Mouse (Mus musculus) mouse embryonic stem cell (cell line): ENCODE measurements around the gene Cog8.

Experiments used
- in situ Hi-C, 2 experiments: fragments of 300-500 bp; cut with MboI; formaldehyde crosslinking; loops; 1 replicate in 1 of 2; 3 replicates in 1 of 2; pipeline ENCODE4 v1.14.3; 2019 to 2020; ENCODE audit warnings: low sequenced_read_pairs in 2 of 2, low pct_unique_long_range_greater_than_20kb in 1 of 2, mixed read lengths in 1 of 2; ENCODE audit not compliant: unreplicated experiment in 1 of 2

Cog8 gene

DNA sequence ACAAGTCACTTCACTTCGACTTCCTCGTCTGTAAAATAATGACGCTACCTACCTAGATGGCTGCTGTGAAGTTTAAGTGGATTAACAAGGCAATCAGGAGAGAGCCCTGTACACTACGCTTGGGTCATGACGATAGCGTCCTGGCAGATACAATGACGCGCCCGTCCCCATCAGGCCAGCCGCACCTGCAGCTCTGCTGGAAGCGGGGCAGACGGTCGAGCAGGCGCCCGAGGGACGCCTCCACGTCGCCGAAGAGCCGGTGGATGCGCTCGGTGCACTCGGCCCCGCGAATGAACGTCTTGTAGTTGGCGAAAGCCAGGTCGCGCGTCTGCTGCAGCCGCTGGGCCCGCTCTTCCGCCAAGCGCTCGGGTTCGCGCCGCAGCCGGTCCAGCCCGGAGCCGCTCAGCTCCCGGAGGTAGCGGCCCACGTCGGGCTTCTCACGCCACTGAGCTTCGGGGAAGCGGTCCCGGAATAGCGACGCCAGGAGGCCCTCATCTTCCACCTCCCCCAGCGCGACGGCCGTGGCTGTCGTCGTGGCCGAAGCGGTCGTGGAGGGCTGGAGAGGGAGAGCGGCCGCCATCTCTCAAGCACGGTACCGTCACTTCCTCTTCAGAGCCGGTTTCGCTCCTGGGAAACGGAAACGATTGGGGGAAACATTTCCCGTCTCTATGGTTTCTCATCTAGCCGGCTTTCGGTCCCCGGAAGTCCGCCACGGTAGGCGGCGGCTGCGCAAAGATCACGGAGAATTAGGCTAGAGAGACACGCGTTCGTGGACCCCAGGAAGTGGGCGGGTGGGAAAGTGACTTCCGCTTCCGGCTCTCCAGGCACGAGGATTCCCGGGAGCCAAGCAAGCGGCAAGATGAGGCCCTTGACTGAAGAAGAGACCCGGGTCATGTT, at the start of gene Cog8, which contains the start of gene Nip7:
Cog8 (minus strand) TSS at position 614 of the 897 bp plus-strand sequence.
Nip7 (plus strand) TSS at position 802 of the 897 bp plus-strand sequence.
- in situ Hi-C loops: no loop called here

DNA sequence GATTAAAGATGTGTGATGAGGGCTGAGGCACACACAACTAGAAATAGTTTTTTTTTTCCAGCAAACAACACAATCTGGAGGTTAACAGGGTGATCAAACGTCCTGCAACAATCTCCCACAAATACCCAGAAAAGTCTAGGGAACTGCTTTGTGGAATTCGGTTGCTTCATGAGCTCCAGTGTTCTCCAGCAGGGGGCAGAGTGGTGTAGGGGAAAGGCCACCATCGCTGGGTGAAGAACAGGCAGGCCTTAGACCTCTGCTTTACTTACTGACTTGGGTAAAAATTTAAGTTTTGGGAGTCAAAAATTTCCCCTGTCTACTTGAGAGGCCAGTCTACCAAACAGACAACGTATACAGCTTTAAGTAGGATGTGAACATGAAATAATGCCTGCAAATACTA, 48.1 kb upstream of the Cog8 start:
- in situ Hi-C loops: no loop called here

DNA sequence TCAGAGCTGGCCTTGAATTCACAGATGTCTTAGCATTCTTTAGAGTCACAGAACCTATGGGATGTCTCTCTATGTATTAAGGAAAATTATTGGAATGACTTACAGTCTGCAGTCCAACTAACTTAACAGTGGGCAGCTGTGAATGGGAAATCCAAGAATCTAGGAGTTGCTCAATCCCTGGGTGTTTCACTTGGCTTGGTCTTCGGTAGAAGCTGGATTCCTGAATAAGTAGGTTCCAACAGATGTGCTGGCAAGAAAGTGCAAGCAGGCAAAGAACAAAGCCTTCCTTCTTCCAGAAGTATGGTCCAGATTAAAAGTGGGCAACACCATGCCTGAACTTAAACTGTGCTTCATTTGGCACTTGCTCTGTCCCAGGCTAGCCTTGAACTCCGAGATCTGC, 44.1 kb upstream of the Cog8 start:
- in situ Hi-C loops: no loop called here

DNA sequence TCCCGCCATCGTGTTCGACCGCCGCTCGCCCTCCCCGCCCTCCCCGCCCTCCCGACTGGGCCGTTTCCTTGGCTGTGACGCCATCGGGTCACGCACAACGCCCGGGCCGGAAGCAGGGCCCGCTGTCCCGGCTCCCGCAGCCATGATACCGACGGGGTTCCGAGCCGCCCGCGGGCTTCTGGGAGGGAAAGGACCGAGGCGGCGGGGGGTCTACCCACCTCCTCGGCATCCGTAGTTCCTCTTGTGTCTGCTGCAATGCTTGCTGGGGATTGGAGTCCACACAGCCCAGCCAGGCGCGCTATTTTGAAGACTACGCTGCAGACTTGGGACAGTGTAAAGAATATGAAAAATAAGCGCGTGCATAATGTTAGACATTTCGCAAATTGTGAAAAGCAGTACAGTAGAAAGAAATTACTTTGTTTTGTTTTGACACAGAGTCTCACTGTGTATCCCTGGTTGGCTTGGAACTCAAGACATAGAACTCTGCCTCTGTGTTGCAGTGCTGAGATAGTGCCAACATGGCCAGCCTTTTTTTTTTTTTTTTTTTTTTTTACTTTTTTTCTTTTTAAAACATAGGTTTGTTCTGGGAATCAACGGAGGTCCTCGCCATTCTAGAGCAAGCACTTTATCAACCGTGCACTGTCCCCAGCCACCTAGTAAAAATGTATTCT, 40.0 kb upstream of the Cog8 start, which contains the start of gene Terf2:
Terf2 (minus strand) TSS at position 182 of the 671 bp plus-strand sequence.
- in situ Hi-C loops: no loop called here

DNA sequence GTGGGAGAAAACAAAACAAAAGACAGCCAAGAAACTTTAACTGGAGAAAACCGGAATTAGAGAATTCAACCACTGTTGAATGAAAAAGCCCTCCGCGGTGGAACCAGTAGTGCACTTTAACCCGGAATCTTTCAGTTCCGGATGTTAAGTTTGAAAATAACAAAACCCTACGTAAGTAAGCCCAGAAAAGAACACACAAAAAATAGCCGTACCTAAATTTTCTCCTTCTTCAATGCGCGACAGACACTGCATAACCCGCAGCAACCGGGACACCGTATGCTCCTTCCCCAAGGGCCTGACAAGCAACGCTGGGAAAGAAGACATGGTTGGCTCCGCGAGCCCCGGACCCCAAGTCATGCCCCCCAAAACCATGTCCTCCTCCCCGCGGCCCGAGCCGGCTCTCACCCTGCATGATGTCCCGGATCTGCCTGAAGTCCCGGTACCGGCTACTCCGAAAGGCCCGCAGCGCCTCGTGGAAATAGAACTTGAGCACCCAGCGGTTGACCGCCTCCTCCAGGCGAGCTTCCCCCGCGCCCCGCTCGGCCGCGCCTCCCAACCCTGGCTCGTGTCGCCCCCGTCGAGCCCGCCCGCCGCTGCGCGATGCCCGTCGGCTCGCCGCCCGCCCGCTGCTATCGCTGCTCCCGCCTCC, 39.4 kb upstream of the Cog8 start:
- in situ Hi-C loops: no loop called here

DNA sequence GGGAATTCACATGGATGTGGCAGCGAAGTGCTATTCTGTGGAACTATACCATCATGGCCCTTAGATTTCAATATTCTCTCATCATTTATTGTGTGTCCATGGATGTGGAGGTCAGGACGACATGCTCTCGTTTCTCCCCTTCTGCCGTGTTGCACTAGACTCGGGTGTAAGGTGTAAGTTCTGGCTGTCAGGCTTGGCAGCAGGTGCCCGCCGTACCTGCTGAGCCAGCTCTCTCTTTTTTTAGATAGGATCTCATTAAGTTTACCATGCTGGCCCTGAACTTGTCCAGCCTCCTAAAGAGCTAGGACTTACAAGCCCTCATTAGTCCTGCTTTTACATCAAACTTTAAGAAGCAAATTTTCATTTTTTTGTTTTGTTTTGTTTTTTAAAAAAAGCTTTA, 34.0 kb upstream of the Cog8 start:
- in situ Hi-C loops: no loop called here

DNA sequence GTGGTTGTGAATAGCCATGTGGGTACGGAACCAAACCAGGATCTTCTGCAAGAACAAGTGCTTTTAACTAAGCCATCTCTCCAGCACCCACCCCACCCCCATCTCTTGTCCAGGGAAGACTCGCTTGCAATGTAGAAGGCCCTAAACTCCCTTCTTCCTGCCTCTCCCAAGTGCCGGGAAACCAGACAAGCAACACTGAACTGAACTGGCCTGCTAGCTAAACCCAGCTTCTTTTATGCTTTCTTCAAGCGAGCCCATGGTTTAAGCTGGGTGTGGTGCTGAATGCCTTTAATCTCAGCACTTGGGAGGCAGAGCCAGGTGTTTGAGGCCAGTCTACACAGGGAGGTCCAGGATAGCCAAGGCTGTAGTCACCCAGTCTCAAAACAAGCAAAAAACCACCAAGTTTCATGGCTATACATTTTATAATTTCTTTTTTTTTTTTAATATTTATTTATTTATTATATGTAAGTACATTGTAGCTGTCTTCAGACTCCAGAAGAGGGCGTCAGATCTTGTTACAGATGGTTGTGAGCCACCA, 32.1 kb upstream of the Cog8 start:
- in situ Hi-C loops: no loop called here

DNA sequence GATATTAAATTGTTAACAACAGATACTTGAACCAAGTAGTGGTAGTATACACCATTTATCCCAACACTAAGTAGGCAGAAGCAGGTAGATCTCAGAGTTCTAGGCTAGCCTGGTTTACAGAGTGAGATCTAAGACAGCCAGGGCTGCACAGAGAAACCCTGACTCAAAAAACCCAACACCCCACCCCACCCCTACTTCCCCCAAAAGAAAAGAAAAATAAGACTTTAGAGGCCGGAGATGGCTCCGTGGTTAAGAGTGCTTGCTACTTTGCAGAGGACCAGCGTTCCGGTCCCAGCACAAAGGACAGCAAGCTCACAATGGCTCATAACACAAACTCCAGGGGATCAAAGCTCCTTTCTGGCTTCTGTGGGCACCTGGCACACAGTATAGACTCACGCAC, 29.5 kb upstream of the Cog8 start:
- in situ Hi-C loops: no loop called here

DNA sequence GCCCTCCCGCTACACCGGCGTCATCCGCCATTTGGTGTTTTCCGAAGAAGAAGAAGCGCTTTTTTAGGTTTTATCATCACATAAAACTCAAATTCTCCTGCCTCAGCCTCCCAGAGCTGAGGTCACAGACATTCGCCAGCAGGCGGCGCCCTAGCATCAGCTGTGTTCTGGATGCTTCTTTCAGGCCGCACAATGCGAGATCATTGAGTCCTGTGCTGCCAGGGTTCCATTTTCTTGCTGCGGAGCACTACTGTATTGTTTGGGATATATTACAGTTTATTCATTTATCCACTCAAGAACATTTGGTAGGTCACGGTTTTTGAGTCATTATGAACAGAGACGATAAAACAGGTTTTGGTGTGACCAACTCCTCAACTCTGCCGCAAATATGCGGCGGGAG, 28.9 kb upstream of the Cog8 start:
- in situ Hi-C loops: no loop called here

DNA sequence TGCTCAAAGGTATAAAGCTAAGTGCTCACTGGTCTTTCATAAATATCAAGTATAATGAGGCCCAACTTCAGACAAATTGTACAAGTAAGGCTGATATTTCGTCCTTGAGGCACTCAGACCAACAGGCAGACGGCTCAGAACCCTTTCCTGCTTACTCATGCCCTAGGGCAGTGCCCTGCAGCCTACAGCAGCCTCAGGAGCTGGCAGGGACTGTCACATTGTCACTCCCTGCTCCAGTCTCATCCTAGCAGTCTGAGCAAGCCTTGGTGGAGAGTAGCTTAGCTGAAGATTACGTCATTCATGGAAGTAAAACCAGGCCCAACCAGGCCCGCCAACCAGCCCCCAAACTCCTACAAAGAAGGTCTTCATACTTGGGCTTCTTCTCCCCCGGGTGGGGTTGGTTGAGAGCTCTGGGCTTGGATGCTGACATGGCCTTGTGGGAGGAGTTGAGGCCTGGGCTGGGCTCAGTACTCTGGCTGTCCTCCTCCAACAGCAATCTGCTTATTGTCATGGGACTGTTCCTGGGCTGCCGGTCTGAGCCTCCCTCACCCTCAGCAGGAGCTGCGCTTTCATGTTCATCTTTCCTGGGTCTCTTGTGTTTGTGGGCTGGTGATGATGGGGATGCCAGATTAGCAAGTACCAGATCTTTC, 19.9 kb upstream of the Cog8 start:
- in situ Hi-C loops: no loop called here

DNA sequence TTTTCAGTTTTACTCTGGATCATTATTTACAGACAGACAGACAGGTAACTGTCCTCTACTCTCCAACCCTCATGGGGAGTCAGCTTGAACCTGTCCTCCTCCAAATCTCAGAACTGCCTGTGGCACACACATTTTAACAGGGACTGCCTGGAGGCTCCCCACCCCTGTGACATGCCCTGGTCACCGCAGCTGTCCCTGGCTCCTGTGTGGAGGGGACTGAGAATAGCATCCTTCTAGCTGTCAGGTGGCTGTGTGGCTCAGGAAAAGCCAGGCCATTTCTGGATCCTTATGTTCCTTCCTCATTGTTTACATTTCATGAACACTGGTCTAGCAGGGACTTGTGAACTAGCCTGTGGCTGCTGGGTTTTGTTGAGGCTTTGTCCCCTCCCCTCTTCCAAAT, 17.6 kb upstream of the Cog8 start:
- in situ Hi-C loops: no loop called here

DNA sequence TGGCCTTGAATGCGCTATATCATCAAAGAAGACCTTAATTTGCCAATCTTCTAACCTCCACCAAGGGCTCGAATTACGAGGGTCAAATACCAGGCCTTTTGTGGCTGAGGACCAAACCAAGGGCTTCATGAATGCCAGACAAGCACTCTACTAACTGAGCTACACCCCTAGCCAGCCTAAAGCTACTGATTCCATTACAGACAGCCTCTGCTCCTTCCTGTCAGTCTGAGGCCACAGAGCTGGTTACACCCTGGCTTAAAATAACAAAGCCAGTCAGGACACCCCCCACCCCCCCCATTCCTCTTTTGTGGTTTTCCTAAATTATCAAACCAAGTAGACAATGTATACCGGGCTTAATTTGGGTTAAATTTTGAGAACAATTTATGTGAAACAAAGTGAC, 17.2 kb upstream of the Cog8 start:
- in situ Hi-C loops: no loop called here

DNA sequence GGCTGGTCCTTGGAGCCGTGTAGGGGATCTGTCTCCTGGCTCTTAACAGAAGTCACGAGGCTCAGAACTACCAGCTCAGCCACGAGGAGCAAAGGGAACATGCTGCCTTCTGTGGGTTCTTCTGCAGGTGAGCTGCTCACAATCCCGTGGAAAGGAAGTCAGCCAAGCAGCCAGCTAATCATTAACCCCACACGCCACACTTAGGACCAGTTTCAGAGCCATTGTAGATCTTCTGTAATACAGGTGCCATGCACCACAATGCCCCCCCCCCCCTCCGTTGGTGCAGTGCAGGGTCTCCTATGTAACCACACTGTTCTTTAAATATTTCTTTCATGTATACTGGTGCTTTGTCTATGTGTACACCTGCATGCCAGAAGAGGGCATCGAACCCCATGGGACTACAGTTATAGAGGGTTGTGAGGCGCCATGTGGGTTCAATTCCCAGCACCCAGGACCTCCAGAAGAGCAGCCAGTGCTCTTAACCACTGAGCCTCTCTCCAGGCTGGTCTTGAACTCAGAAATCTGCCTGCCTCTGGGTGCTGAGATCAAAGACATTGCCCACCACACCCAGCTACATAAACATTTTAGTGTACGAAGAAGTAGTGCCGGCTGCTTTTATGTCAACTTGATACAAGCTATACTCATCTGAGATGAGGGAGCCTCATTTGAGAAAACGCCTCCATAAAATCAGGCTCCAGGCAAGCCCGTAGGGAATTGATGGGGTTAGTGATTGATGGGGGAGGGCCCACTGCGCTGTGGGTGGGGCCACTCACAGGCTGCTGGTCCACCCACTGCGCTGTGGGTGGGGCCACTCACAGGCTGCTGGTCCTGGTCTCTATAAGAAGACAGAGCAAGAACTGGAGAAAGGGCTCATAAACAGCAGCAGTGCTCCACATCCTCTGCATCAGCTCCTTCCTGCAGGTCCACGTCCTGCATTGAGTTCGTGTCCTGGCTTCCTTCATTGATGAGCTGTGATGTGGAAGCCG, 9.3 kb upstream of the Cog8 start, which contains the start of gene Tmed6:
Tmed6 (minus strand) TSS at position 134 of the 986 bp plus-strand sequence.
- in situ Hi-C loops: no loop called here

DNA sequence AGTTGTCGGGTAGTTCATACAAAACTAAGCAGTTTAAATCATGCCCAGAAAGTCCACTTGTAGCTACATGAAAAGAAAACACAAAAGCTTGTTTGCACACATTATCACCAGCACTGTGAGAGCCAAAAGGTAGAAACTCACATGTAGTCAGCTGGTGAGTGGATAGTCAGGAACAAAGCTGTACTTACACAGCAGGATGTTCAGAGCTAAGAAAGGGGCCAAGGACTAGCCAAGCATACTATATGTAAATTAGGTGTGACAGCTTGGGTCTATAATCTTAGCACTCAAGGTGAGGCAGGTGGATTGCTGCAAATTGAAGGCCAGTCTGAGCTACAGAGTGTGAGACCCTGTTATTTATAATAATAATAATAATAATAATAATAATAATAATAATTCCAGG, 6.1 kb upstream of the Cog8 start:
- in situ Hi-C loops: no loop called here

DNA sequence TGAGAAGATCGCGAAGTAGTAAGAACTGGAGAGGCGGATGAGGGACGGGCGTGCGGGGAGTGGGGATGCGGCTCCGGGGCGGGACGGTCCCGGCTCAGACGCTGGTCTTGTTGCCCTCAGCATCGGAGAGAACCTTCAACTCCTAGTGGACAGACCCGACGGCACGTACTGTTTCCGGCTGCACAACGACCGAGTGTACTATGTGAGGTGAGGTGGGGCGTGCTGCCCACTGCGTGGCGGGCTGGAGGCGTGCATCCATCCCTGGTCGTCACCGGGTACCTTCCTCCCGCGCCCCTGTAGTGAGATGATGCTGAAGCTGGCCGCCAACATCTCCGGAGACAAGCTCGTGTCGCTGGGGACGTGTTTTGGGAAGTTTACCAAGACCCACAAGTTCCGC, 482 bp upstream of the Cog8 start:
- in situ Hi-C loops: no loop called here

DNA sequence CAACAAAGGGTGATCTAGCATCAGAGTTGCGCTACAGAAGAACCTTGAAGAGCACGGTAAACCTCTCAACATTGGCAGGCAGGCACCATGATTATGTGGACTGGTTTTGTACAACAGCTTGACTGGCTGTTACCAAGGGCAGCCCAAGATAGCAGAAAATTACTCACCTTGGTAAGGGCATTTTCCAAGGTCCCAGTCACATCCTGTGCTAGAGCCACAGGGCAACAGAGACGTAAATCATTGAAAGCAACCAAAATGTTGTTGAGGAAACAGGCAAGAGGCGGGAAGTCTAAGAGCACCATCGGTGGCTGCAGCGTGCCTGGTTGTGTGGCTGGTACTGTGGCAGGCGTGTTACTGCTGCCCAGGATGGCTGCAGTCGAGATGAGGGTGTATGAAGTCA, 4.4 kb downstream of the Cog8 start:
- in situ Hi-C loops: no loop called here

DNA sequence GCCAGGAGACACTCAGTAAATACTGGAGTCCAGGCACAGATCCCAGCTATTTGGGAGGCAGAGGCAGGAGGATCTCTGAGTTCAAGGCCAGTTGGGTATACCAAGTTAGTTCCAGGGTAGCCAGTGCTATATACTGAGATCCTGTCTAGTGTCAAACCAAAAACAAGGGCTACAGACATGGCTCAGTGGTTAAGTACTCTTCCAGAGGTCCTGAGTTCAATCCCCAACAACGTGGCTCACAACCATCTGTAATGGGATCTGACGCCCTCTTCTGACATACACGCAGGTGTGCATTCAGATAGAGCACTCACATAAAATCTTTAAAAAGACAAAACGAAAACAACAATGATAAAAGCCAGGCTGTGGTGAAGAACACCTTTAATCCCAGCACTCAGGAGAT, 7.0 kb downstream of the Cog8 start:
- in situ Hi-C loops: no loop called here
